Mouse (Mus musculus) testis, adult 2 months (tissue): ENCODE results near the gene Arhgap45. TPM values are rescaled to one million over a fixed set of nuclear protein-coding genes. Genes with fewer than 3 reads are reported as not detected.

Experiments used
- H3K27ac ChIP-seq: fragments of 200-500 bp; 2 replicates; pipeline ENCODE4 v1.5.1; 2012; ENCODE audit warnings: low read depth, low read length; ENCODE audit not compliant: control insufficient read depth, insufficient read depth
- H3K27me3 ChIP-seq: fragments of 200-500 bp; 2 replicates; pipeline ENCODE4 v1.6.1; 2012; ENCODE audit warnings: mild to moderate bottlenecking, low read length, moderate library complexity; ENCODE audit not compliant: control insufficient read depth, insufficient read depth
- H3K36me3 ChIP-seq: fragments of 200-500 bp; 2 replicates; pipeline ENCODE4 v1.6.1; 2012; ENCODE audit warnings: mild to moderate bottlenecking, low read length; ENCODE audit not compliant: control insufficient read depth, insufficient read depth
- H3K4me1 ChIP-seq: fragments of 200-500 bp; 2 replicates; pipeline ENCODE4 v1.6.1; 2012; ENCODE audit warnings: low read length; ENCODE audit not compliant: control insufficient read depth, insufficient read depth
- H3K4me3 ChIP-seq: fragments of 200-500 bp; 2 replicates; pipeline ENCODE4 v1.5.1; 2012; ENCODE audit warnings: low read depth, mild to moderate bottlenecking, low read length, moderate library complexity, mixed read lengths; ENCODE audit not compliant: control insufficient read depth
- CTCF ChIP-seq: fragments of 200-500 bp; IDR thresholded peaks from 2 replicates; pipeline ENCODE4 v1.5.1; 2012; ENCODE audit warnings: low read depth, mild to moderate bottlenecking, inconsistent platforms, low read length, moderate library complexity; ENCODE audit not compliant: control insufficient read depth, insufficient read depth, insufficient replicate concordance
- POLR2A ChIP-seq: fragments of 200-500 bp; IDR thresholded peaks from 2 replicates; pipeline ENCODE4 v1.6.1; 2012; ENCODE audit warnings: low read depth, mild to moderate bottlenecking, inconsistent platforms, low read length, moderate library complexity; ENCODE audit not compliant: control insufficient read depth
- polyA plus RNA-seq: library from polyadenylated mRNA; depleted of rRNA; stranded (reverse); fragments of >200 nt; gene quantifications from 2 replicates; pipeline ENCODE4 v1.2.3, GENCODE M21; 2012; rRNA removed

Arhgap45 gene
- polyA plus RNA-seq, result 2.1 and 3.4 TPM in 2 replicates

- no peaks in the 10 kb centered on the region for H3K36me3 ChIP-seq
- no peak for TF ChIP-seq CTCF
- no peak for TF ChIP-seq POLR2A
- H3K27ac ChIP-seq, result no peak within 1 kb of the TSS
- peaks cover 2% of the 10 kb centered on the region; the same call in 1 of the 2 replicates for H3K4me1 ChIP-seq
- no peaks in the 10 kb centered on the region for H3K27me3 ChIP-seq
- no peak within 1 kb of the TSS for H3K4me3 ChIP-seq
Measured at GRCm38 (mm10) chr10:80016511-80016910, at the start of gene Arhgap45. TSS of gene Arhgap45 (plus strand) at chr10:80016653.

- peaks cover 12% of the 10 kb centered on the region for H3K4me1 ChIP-seq
- no peaks in the 10 kb centered on the region; the same call in 1 of the 2 replicates for H3K36me3 ChIP-seq
- H3K27me3 ChIP-seq, result no peaks in the 10 kb centered on the region
- no peak for TF ChIP-seq POLR2A
- TF ChIP-seq CTCF, result no peak
- no peak overlapping the region for H3K4me3 ChIP-seq
- no peak overlapping the region for H3K27ac ChIP-seq
Measured at GRCm38 (mm10) chr10:79966886-79967400, 49.5 kb upstream of the Arhgap45 start.

- H3K27me3 ChIP-seq, result no peaks in the 10 kb centered on the region
- no peaks in the 10 kb centered on the region for H3K36me3 ChIP-seq
- H3K27ac ChIP-seq, result no peak overlapping the region
- H3K4me1 ChIP-seq, result peaks cover 12% of the 10 kb centered on the region
- TF ChIP-seq CTCF (no peak), POLR2A (no peak)
- no peak overlapping the region for H3K4me3 ChIP-seq
Measured at GRCm38 (mm10) chr10:79968181-79968580, 48.3 kb upstream of the Arhgap45 start.

- Histone ChIP-seq H3K27ac (no peak overlapping the region), H3K4me3 (no peak overlapping the region), H3K36me3 (no peaks in the 10 kb centered on the region), H3K27me3 (no peaks in the 10 kb centered on the region), H3K4me1 (peaks cover 12% of the 10 kb centered on the region)
- TF ChIP-seq CTCF, result no peak
- no peak for TF ChIP-seq POLR2A
Measured at GRCm38 (mm10) chr10:79969124-79969568, 47.3 kb upstream of the Arhgap45 start.

GRCm38 (mm10) chr10:79970415-79971182 is 45.9 kb upstream of the Arhgap45 start, which contains the start of gene Grin3b:
TSS of gene Grin3b (plus strand) at chr10:79970715.
- H3K36me3 ChIP-seq, result no peaks in the 10 kb centered on the region

GRCm38 (mm10) chr10:79971183-79971497 is 45.3 kb upstream of the Arhgap45 start:
- no peaks in the 10 kb centered on the region for H3K36me3 ChIP-seq
- H3K4me3 ChIP-seq, result peak overlapping the region; percentile 25
- H3K27me3 ChIP-seq, result no peaks in the 10 kb centered on the region
- H3K4me1 ChIP-seq, result peaks cover 19% of the 10 kb centered on the region
- H3K27ac ChIP-seq, result no peak overlapping the region
- TF ChIP-seq CTCF (no peak), POLR2A (no peak)

More at GRCm38 (mm10) chr10:79970415-79971182, 45.9 kb upstream of the Arhgap45 start, which contains the start of gene Grin3b:
- TF ChIP-seq POLR2A (no peak), CTCF (no peak)
- H3K4me1 ChIP-seq, result peaks cover 15% of the 10 kb centered on the region
- no peak within 1 kb of the TSS for H3K27ac ChIP-seq
- H3K27me3 ChIP-seq, result no peaks in the 10 kb centered on the region
- H3K4me3 ChIP-seq, result peak within 1 kb of the TSS; percentile 25

- Histone ChIP-seq H3K27me3 (no peaks in the 10 kb centered on the region), H3K4me3 (no peak overlapping the region), H3K27ac (no peak overlapping the region), H3K4me1 (peaks cover 33% of the 10 kb centered on the region), H3K36me3 (no peaks in the 10 kb centered on the region)
- TF ChIP-seq CTCF (no peak), POLR2A (no peak)
Measured at GRCm38 (mm10) chr10:79972831-79973230, 43.6 kb upstream of the Arhgap45 start.

GRCm38 (mm10) chr10:79974087-79974486 is 42.4 kb upstream of the Arhgap45 start:
- Histone ChIP-seq H3K4me3 (peak overlapping the region; percentile 39), H3K36me3 (no peaks in the 10 kb centered on the region; the same call in 1 of the 2 replicates), H3K27me3 (no peaks in the 10 kb centered on the region), H3K4me1 (peaks cover 36% of the 10 kb centered on the region), H3K27ac (no peak overlapping the region)
- no peak for TF ChIP-seq CTCF
- TF ChIP-seq POLR2A, result no peak
